Mouse (Mus musculus) colon, adult 2 months (tissue): ENCODE measurements around the gene Gsap. TPM values are rescaled to one million over a fixed set of nuclear protein-coding genes. Genes with fewer than 3 reads are reported as not detected.

ENCODE experiments used
- polyA plus RNA-seq: library from polyadenylated mRNA; depleted of rRNA; stranded (reverse); fragments of >200 nt; gene quantifications from 2 replicates; pipeline ENCODE4 v1.2.3, GENCODE M21; 2012; rRNA removed

The Gsap gene
- polyA plus RNA-seq, result 0.77 and 0.91 TPM in 2 replicates

GRCm38 (mm10) chr5:21185764-21186685, at the start of gene Gsap:
Gene Gsap, plus strand, starts transcription at chr5:21186255.

Other genes with a start within 250 kb of the Gsap start
- 3.6 TPM in 2 replicates for gene Rsbn1l, start 229.9 kb upstream of the Gsap start, polyA plus RNA-seq
- 27.5 and 31.8 TPM in 2 replicates for gene Ptpn12, start 130.3 kb upstream of the Gsap start, polyA plus RNA-seq
- gene Fgl2, start 186.4 kb downstream of the Gsap start, polyA plus RNA-seq, result 29.7 and 30.1 TPM in 2 replicates
- 0.09 TPM in 1 of 2 replicates, not detected in the other for gene Ccdc146, start 238.4 kb downstream of the Gsap start, polyA plus RNA-seq
- gene Fam185a, start 238.7 kb downstream of the Gsap start, polyA plus RNA-seq, result 1.9 and 3.5 TPM in 2 replicates